Mouse (Mus musculus) brain, embryonic 18.5 days (tissue): ENCODE measurements around the gene Sntb2.
"Not testable (repeated sequence)": the region's sequence is repeated elsewhere in the genome, so short reads cannot be mapped to it uniquely, and the experiment has no call there.

Experiments
- DNase-seq: peaks from one replicate; pipeline ENCODE4 v3.0.0-alpha.2; 2012; ENCODE audit warnings: low read depth, low spot score

Sntb2 gene

DNA sequence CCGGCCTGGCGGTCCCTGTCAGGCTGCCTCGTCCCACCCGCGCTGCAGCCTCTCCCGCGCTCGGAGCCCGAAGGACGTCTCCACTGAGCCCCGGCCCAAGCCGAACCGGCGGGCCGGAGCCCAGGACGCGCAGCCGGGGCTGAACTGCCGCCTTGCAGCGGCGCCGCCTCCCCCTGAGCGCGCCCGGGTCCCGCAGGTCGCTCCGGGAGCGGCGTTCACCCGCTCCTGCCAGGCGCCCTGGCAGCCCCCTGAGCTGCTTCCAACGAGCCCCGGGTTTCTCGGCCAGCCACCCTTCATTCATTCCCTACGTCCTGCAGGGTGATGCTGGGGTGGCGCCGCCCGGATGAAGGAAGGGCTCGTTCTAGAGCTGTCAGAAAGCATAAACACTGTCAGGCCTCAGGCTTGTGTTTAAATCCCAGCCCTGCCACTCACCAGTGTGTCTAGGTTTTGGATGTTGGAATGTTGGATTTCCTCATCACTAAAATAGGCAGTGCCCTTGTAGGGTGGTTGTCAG lies 96.1 kb downstream of the Sntb2 start:
- DNase-seq: no peak

DNA sequence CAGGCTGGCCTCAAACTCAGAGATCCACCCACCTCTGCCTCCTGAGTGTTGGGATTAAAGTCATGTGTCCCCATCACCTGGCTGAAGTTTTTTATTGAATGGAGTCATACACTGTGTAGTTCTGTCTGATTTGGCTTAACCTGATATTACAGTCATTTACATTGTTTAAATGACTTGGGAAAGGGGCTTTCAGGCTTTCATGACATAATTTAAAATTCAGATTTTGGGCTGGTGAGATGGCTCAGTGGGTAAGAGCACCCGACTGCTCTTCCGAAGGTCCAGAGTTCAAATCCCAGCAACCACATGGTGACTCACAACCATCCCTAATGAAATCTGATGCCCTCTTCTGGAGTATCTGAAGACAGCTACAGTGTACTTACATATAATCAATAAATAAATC lies 98.1 kb downstream of the Sntb2 start:
- DNase-seq: not testable (repeated sequence)

DNA sequence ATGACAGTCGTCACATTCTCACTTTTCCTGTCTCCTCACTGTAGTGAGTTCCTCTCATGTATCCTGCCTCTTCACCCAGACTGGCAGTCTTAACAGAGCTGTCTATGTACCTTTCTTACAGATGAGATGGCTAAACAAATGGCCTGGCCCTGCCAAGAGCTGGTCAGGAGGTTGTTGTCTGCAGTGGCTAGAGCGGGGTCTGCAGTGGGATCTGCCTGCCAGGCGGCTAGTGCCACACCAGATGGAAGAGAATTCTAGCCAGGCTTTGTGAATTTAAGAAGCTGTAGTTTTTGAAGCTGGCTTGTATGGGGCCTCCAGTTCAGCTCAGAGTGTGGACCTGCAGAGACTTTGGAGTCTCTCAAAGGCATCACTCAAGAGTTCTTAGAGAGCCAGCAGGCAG lies 100.1 kb downstream of the Sntb2 start:
- no peak for DNase-seq

DNA sequence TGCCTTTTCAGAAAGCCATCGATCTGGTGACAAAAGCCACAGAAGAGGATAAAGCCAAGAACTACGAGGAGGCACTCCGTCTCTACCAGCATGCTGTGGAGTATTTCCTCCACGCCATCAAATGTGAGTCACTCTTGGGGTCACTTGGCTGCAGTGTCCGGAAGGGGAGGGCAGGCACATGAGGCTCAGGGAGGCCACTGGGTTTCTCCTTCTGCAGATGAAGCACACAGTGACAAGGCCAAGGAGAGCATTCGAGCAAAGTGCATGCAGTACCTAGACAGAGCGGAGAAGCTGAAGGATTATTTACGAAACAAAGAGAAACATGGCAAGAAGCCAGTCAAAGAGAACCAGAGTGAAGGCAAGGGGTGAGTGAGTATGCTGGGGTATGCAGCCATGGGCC lies 101.1 kb downstream of the Sntb2 start:
- no peak for DNase-seq

DNA sequence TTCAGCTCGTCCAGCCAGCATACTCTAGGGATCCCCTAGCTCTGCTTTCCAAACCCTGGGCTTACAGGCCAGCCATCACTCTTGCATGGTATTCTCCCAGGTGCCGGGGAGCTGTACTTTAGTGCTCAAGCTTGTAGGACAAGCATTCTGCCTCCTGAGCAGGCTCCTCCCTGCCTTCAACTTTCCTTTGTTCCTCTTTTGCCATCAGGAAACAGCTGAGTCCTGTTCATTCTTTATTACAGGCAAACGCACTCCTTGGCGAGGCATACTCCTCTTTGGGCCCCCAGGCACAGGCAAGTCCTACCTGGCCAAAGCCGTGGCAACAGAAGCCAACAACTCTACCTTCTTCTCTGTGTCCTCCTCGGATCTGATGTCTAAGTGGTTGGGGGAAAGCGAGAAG lies 105.1 kb downstream of the Sntb2 start:
- no peak for DNase-seq

DNA sequence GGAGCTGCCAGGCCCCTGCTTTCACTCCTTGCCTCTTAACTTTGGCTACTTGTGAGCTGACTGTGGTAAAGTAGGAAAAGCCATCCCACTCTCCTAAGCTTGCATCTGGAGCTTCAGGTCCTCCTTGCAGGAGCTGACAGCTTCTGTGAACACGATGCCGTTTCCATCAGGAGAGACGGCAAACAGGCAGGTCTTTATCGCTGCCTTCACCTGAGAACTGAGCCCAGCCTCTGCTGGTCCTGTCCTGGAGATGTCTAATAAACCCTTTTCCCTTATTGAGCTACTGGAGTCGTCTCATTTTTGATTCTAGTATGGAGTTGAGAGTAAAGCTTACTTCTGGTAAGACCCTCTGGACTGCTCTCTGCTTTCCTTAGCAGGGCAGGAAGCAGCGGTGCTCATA lies 109.9 kb downstream of the Sntb2 start:
- DNase-seq: no peak

DNA sequence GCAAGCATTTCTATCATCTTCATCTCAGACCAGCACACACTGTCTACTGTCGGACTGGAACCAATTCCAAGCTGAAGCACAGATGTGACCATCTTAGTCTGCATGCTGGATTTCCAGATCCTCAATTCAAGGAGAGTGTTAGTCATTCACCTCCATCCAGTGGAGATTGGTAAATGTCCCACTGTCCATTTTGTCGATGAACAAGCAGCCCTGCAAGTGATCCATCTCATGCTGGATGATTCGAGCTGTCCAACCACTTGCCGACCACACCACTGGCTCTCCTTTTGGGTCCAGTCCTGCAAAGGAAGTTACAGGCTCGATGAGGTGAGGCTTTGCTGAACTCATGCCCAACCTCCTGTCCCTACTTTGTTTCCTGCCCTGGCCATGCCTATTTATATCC lies 111.4 kb downstream of the Sntb2 start:
- no peak for DNase-seq

DNA sequence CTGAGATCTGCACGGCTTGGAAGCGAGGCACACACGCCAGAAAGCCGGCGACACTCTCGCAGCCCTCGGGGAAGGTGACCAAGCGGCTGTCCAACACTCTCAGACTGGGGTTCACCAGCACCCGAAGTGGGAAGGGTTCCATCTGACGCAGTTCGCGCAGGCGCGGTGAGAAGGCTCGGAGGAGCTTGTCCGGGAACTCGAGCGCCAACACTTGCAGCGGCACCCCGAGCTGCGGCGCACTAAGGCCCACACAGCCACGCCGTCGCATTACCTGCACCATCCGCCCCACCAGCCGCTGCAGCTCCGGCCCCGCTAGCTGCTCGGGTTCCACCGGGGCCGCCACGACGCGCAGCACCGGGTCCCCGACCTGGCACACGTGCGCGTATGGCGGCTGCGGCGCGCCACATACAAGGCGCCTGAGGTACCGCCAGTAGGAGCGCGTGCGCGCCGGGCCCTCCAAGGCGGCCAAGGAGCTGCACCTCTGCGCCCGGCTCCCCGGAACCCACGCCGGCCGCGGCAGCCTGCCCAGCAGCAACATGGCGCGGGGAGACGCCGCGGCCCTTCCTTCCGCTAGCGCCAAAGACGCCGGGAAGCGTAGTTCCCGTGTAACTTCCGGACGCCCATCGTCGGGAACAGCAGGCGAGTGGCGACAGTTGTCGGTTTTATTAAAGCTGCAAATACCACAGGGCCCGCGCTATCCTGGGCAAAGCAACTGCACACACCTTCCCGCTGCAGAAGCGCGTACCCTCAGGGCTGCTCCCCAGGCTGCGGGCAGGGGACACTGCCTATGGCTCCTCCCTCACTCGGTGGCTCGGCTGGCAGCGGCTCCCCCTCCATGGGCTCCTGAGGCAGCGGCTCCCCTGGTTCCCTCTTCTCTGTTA lies 112.8 kb downstream of the Sntb2 start, which contains the start of gene Pdf:
Gene Pdf (minus strand): TSS at position 554 of the 881 bp plus-strand sequence.
- DNase-seq: peak; percentile 67

DNA sequence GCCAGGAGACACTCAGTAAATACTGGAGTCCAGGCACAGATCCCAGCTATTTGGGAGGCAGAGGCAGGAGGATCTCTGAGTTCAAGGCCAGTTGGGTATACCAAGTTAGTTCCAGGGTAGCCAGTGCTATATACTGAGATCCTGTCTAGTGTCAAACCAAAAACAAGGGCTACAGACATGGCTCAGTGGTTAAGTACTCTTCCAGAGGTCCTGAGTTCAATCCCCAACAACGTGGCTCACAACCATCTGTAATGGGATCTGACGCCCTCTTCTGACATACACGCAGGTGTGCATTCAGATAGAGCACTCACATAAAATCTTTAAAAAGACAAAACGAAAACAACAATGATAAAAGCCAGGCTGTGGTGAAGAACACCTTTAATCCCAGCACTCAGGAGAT lies 113.9 kb downstream of the Sntb2 start:
- DNase-seq: no peak

DNA sequence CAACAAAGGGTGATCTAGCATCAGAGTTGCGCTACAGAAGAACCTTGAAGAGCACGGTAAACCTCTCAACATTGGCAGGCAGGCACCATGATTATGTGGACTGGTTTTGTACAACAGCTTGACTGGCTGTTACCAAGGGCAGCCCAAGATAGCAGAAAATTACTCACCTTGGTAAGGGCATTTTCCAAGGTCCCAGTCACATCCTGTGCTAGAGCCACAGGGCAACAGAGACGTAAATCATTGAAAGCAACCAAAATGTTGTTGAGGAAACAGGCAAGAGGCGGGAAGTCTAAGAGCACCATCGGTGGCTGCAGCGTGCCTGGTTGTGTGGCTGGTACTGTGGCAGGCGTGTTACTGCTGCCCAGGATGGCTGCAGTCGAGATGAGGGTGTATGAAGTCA lies 116.5 kb downstream of the Sntb2 start:
- no peak for DNase-seq

DNA sequence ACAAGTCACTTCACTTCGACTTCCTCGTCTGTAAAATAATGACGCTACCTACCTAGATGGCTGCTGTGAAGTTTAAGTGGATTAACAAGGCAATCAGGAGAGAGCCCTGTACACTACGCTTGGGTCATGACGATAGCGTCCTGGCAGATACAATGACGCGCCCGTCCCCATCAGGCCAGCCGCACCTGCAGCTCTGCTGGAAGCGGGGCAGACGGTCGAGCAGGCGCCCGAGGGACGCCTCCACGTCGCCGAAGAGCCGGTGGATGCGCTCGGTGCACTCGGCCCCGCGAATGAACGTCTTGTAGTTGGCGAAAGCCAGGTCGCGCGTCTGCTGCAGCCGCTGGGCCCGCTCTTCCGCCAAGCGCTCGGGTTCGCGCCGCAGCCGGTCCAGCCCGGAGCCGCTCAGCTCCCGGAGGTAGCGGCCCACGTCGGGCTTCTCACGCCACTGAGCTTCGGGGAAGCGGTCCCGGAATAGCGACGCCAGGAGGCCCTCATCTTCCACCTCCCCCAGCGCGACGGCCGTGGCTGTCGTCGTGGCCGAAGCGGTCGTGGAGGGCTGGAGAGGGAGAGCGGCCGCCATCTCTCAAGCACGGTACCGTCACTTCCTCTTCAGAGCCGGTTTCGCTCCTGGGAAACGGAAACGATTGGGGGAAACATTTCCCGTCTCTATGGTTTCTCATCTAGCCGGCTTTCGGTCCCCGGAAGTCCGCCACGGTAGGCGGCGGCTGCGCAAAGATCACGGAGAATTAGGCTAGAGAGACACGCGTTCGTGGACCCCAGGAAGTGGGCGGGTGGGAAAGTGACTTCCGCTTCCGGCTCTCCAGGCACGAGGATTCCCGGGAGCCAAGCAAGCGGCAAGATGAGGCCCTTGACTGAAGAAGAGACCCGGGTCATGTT lies 120.8 kb downstream of the Sntb2 start, which contains the start of the genes Cog8 and Nip7:
Gene Cog8 (minus strand): TSS at position 614 of the 897 bp plus-strand sequence.
Gene Nip7 (plus strand): TSS at position 802 of the 897 bp plus-strand sequence.
- peak; percentile 96 for DNase-seq

DNA sequence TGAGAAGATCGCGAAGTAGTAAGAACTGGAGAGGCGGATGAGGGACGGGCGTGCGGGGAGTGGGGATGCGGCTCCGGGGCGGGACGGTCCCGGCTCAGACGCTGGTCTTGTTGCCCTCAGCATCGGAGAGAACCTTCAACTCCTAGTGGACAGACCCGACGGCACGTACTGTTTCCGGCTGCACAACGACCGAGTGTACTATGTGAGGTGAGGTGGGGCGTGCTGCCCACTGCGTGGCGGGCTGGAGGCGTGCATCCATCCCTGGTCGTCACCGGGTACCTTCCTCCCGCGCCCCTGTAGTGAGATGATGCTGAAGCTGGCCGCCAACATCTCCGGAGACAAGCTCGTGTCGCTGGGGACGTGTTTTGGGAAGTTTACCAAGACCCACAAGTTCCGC lies 121.4 kb downstream of the Sntb2 start:
- DNase-seq: no peak

DNA sequence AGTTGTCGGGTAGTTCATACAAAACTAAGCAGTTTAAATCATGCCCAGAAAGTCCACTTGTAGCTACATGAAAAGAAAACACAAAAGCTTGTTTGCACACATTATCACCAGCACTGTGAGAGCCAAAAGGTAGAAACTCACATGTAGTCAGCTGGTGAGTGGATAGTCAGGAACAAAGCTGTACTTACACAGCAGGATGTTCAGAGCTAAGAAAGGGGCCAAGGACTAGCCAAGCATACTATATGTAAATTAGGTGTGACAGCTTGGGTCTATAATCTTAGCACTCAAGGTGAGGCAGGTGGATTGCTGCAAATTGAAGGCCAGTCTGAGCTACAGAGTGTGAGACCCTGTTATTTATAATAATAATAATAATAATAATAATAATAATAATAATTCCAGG lies 127.1 kb downstream of the Sntb2 start:
- no peak for DNase-seq

DNA sequence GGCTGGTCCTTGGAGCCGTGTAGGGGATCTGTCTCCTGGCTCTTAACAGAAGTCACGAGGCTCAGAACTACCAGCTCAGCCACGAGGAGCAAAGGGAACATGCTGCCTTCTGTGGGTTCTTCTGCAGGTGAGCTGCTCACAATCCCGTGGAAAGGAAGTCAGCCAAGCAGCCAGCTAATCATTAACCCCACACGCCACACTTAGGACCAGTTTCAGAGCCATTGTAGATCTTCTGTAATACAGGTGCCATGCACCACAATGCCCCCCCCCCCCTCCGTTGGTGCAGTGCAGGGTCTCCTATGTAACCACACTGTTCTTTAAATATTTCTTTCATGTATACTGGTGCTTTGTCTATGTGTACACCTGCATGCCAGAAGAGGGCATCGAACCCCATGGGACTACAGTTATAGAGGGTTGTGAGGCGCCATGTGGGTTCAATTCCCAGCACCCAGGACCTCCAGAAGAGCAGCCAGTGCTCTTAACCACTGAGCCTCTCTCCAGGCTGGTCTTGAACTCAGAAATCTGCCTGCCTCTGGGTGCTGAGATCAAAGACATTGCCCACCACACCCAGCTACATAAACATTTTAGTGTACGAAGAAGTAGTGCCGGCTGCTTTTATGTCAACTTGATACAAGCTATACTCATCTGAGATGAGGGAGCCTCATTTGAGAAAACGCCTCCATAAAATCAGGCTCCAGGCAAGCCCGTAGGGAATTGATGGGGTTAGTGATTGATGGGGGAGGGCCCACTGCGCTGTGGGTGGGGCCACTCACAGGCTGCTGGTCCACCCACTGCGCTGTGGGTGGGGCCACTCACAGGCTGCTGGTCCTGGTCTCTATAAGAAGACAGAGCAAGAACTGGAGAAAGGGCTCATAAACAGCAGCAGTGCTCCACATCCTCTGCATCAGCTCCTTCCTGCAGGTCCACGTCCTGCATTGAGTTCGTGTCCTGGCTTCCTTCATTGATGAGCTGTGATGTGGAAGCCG lies 130.3 kb downstream of the Sntb2 start, which contains the start of gene Tmed6:
Gene Tmed6 (minus strand): TSS at position 134 of the 986 bp plus-strand sequence.
- no peak for DNase-seq
